Mouse (Mus musculus) lung, embryonic 16.5 days (tissue): Measurements from ENCODE around the gene Acads. TPM values are rescaled to one million over a fixed set of nuclear protein-coding genes. Genes with fewer than 3 reads are reported as not detected.

Source experiments
- ATAC-seq: fragments of 200-750 bp; cut with Nextera tagmentation; 2 replicates; pipeline ENCODE4 v1.8.0; 2017; ENCODE audit warnings: low read depth, mild to moderate bottlenecking, moderate library complexity
- H3K27ac ChIP-seq: fragments of 300-500 bp; sonication (generic); 2 replicates; pipeline ENCODE4 v1.5.1; 2014; ENCODE audit warnings: mild to moderate bottlenecking, control low read depth, low read length
- H3K27me3 ChIP-seq: fragments of 300-500 bp; sonication (generic); 2 replicates; pipeline ENCODE4 v1.6.1; 2014; ENCODE audit warnings: low read depth, low read length, mixed read lengths; ENCODE audit not compliant: control insufficient read depth, insufficient read depth
- H3K36me3 ChIP-seq: fragments of 300-500 bp; sonication (generic); 2 replicates; pipeline ENCODE4 v1.6.1; 2014; ENCODE audit warnings: low read length; ENCODE audit not compliant: control insufficient read depth, insufficient read depth
- H3K4me1 ChIP-seq: fragments of 300-500 bp; sonication (generic); replicated peaks from 2 replicates; pipeline ENCODE4 v1.6.1; 2014; ENCODE audit warnings: low read length, mixed read lengths; ENCODE audit not compliant: control insufficient read depth, insufficient read depth
- H3K4me2 ChIP-seq: fragments of 300-500 bp; sonication (generic); 2 replicates; pipeline ENCODE4 v1.6.1; 2014; ENCODE audit warnings: low read depth, low read length, control low read depth
- H3K4me3 ChIP-seq: fragments of 300-500 bp; sonication (generic); 2 replicates; pipeline ENCODE4 v1.5.1; 2014; ENCODE audit warnings: mild to moderate bottlenecking, low read length, control low read depth
- H3K9ac ChIP-seq: fragments of 300-500 bp; sonication (generic); 2 replicates; pipeline ENCODE4 v1.6.1; 2014; ENCODE audit warnings: low read length, control low read depth
- H3K9me3 ChIP-seq: fragments of 300-500 bp; sonication (generic); 2 replicates; pipeline ENCODE4 v1.6.1; 2016; ENCODE audit warnings: low read length; ENCODE audit not compliant: control insufficient read depth
- WGBS: fragments of 180-500 bp; shearing (Covaris S2); extraction: QIAGEN DNeasy Blood & Tissue Kit; methylation state at CpG from one replicate; pipeline ENCODE4 v1.1.7; 2014; 5-methylcytosine and 5-hydroxymethylcytosine counted together
- polyA plus RNA-seq: library from polyadenylated mRNA; unstranded; fragments of >200 nt; fragmentation: Nextera tagmentation; extraction: Ambion mirVana; gene quantifications from 2 replicates; pipeline ENCODE4 v1.2.1, GENCODE M21; 2015

The Acads gene
- polyA plus RNA-seq, 1 experiment from 2014 or later, result 69.2 TPM

DNA sequence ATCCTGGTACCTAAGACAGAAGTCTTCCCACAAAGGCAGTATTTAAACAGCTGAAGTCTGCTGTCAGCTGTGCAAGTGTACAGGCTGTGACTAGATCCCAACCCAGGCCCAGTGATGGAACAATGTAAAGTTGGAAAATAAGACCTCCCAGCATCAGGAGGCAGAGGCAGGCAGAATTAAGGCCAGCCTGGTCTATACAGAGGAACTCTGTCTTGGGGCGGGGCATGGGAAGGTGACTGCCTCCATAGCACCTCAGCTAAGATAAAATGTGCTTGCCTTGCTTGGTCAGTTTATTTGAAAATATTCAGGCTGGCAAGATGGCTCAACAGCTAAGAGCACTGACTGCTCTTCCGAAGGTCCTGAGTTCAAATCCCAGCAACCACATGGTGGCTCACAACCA is 48.7 kb downstream of the Acads start:
- no peak overlapping the region for H3K9ac ChIP-seq

DNA sequence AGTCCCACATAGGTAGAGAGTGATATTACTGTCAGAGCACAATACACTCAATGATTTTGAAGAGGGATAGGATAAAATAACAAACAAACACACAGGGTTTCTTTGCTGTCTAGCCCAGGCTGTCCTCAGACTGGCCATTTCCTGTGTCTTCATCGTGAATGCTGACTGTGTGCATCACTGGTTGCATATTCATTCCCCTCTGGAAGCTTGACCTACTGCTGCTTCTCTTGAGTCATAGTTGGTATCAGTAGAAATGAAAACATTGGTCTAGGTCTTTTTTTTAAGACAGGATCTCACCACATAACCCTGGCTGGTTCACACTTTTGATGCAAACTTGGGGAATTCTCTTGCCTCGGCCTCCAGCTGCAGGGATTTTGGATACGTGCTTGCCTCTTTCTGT is 49.5 kb downstream of the Acads start:
- H3K9ac ChIP-seq, result no peak overlapping the region
- no peak overlapping the region for H3K27ac ChIP-seq
- no peak overlapping the region for H3K4me3 ChIP-seq
- no peak for ATAC-seq
- peaks cover 17% of the 10 kb centered on the region for H3K4me1 ChIP-seq
- no peaks in the 10 kb centered on the region for H3K27me3 ChIP-seq
- H3K36me3 ChIP-seq, result no peaks in the 10 kb centered on the region; the same call in 1 of the 2 replicates
- 71% methylated on average over 3 of the region's 3 CpGs for WGBS
- no peak overlapping the region for H3K4me2 ChIP-seq
- H3K9me3 ChIP-seq, result no peaks in the 10 kb centered on the region

More for the DNA sequence above, 48.7 kb downstream of the Acads start:
- peaks cover 17% of the 10 kb centered on the region for H3K4me1 ChIP-seq
- H3K4me2 ChIP-seq, result no peak overlapping the region
- peaks cover 3% of the 10 kb centered on the region for H3K36me3 ChIP-seq
- no peaks in the 10 kb centered on the region for H3K27me3 ChIP-seq
- H3K4me3 ChIP-seq, result no peak overlapping the region
- no peaks in the 10 kb centered on the region for H3K9me3 ChIP-seq
- H3K27ac ChIP-seq, result no peak overlapping the region
- WGBS, result 97% methylated on average over 2 of the region's 2 CpGs
- no peak for ATAC-seq

DNA sequence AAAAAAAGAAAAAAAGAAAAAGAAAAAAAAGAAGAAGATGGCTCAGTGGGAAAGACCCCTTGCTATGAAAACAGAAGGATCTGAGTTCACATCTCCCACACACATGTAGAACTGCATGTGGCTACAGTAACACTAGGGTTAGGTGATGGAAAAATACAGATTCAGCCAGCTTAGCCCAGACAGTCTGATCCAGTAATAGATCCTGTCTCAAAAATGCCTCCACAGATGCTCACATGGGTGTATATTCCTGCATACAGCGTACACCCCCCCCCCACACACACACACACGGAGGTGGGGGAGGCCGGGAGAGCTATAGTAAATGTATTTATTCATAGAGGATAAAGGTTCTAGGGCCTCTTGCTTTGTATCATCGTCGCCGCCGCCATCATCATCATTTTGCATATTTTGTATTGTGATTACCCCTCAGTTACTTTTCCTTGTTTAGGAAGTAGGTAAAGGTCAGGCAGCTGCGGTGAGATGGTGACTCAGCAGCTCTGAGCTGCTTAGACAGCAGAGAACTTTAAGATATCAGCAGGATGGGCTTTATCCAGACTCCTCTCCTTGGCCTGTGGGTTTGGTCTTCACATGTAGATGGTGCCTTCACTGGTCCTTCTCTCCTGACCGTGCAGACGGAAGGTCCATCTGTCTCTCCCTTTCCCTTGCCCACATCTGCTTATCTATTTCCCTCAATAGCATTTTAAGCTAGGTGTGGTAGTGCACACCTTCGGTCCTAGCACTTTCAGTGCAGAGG is 50.3 kb downstream of the Acads start:
- H3K27me3 ChIP-seq, result no peaks in the 10 kb centered on the region
- no peaks in the 10 kb centered on the region for H3K36me3 ChIP-seq
- WGBS, result 87% methylated on average over 11 of the region's 11 CpGs
- no peak overlapping the region for H3K27ac ChIP-seq
- H3K4me3 ChIP-seq, result no peak overlapping the region
- H3K9me3 ChIP-seq, result no peaks in the 10 kb centered on the region
- H3K4me2 ChIP-seq, result no peak overlapping the region
- no peak overlapping the region for H3K9ac ChIP-seq
- peaks cover 17% of the 10 kb centered on the region for H3K4me1 ChIP-seq
- ATAC-seq, result no peak

DNA sequence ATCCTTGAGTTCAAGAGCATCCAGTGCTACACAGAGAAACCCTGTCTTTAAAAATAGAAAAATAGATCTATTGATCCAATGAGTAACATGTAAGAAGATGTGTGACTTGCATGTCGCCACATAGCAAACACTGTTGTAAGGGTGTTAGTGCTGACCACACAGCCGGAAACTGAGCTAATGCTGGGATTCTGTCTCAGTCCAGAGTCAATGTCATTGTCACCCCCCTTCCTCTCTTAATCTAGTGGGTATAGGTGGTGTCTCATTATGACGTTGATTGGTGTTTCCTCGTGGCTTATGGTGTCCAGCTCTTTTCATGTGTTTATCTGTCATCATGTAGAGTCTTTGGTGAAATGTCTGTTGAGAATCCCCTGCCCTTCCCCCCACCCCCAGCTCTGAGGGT is 52.9 kb downstream of the Acads start:
- Histone ChIP-seq H3K27me3 (no peaks in the 10 kb centered on the region), H3K36me3 (peaks cover 5% of the 10 kb centered on the region), H3K4me3 (no peak overlapping the region), H3K4me1 (peaks cover 4% of the 10 kb centered on the region; the same call in 1 of the 2 replicates), H3K9me3 (no peaks in the 10 kb centered on the region), H3K4me2 (no peak overlapping the region), H3K27ac (no peak overlapping the region), H3K9ac (no peak overlapping the region)
- ATAC-seq, result no peak
- WGBS, result 53% methylated on average over 4 of the region's 4 CpGs

DNA sequence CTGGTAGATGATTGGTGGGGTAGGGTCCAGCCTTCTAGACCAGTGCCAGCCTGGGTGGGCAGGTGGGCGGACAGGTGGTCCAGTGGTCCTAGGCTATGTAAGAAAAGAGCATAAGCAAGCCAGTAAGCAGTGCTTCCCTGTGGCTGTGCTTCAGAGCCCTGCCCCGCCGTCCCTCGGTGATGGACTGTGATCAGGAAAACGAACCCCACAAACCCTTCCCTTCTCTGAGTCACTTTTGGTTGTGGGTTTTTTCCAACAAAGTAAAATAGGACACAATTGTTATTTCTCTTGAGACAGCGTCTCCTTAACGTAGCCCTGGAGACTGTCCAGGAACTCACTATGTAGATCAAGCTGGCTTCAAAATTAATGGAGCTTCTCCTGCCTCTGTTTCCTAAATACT is 55.8 kb downstream of the Acads start:
- WGBS, result 85% methylated on average over 7 of the region's 7 CpGs
- Histone ChIP-seq H3K27me3 (no peaks in the 10 kb centered on the region), H3K4me1 (0 out of 2 replicates have a peak, but pooled peaks cover 2% of the 10 kb centered on the region), H3K9me3 (no peaks in the 10 kb centered on the region), H3K9ac (no peak overlapping the region), H3K36me3 (peaks cover 5% of the 10 kb centered on the region), H3K4me3 (no peak overlapping the region), H3K4me2 (no peak overlapping the region), H3K27ac (no peak overlapping the region)
- ATAC-seq, result no peak

DNA sequence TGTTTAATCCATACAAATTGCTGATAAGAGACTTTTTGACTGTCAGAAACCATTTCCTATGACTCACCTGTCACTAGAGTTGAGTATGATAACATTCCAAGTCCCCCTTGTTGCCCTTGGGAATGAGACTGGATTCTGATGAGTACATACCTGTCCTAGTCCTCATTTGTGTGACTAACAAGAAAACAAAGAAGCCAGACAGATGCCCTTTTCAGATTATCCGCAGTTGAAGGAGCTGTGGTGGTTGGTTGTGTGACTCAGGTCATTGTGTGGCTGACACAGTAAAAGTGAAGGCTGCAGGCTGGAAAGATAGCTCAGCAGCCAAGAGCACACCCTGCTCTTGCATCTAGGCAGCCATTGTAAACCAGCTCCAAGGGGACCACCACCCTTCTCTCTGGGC is 56.6 kb downstream of the Acads start:
- Histone ChIP-seq H3K4me2 (no peak overlapping the region), H3K9ac (no peak overlapping the region), H3K9me3 (no peaks in the 10 kb centered on the region), H3K4me1 (0 out of 2 replicates have a peak, but pooled peaks cover 2% of the 10 kb centered on the region), H3K36me3 (peaks cover 5% of the 10 kb centered on the region), H3K27ac (no peak overlapping the region), H3K4me3 (no peak overlapping the region), H3K27me3 (no peaks in the 10 kb centered on the region)
- WGBS, result 90% methylated on average over 1 of the region's 1 CpGs
- no peak for ATAC-seq

DNA sequence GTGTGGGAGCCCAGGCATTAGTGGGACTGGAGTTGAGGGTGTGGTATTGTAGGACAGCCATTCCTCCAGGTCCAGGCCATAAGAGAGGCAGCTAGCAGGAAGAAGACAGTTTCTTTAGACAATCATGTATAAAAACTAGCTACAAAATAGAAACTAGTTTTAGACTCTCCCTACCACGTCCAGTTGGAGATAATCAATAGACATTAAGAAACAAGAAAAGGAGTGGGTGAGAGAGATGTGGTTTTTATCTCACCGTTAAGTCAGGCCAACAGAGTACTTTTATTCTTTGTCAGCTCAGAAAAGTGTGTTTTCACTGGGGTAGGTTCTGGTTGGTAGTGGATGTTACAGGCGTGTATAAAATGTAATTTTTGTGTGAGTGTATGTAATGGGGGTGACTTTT is 58.2 kb downstream of the Acads start:
- no peak overlapping the region for H3K9ac ChIP-seq
- H3K36me3 ChIP-seq, result peaks cover 5% of the 10 kb centered on the region
- H3K9me3 ChIP-seq, result no peaks in the 10 kb centered on the region
- H3K27ac ChIP-seq, result no peak overlapping the region
- 84% methylated on average over 3 of the region's 3 CpGs for WGBS
- H3K4me2 ChIP-seq, result no peak overlapping the region
- ATAC-seq, result no peak
- H3K27me3 ChIP-seq, result no peaks in the 10 kb centered on the region
- no peak overlapping the region for H3K4me3 ChIP-seq
- no peaks in the 10 kb centered on the region for H3K4me1 ChIP-seq

Other genes with a start within 250 kb of the Acads start
- gene Oasl2, start 222.4 kb downstream of the Acads start, polyA plus RNA-seq, result 8.3 and 9.3 TPM in 2 replicates
- gene Oasl1, start 196.1 kb downstream of the Acads start, polyA plus RNA-seq, result 0.50 and 0.85 TPM in 2 replicates
- gene 2210016L21Rik, start 177.2 kb downstream of the Acads start, polyA plus RNA-seq, result 48.0 and 49.2 TPM in 2 replicates
- gene Hnf1a, start 148.3 kb downstream of the Acads start, polyA plus RNA-seq, result 0.08 and 0.16 TPM in 2 replicates
- 9.6 and 9.8 TPM in 2 replicates for gene Sppl3, start 108.2 kb downstream of the Acads start, polyA plus RNA-seq
- 23.2 and 25.4 TPM in 2 replicates for gene Gm10401, start 21.1 kb downstream of the Acads start, polyA plus RNA-seq
- 34.3 and 35.2 TPM in 2 replicates for gene Unc119b, start 15.6 kb upstream of the Acads start, polyA plus RNA-seq
- gene Mlec, start 38.8 kb upstream of the Acads start, polyA plus RNA-seq, result 58.9 and 62.1 TPM in 2 replicates
- gene Cabp1, start 75.0 kb upstream of the Acads start, polyA plus RNA-seq, result 1.3 and 1.6 TPM in 2 replicates
- 97.6 and 109 TPM in 2 replicates for gene Pop5, start 116.5 kb upstream of the Acads start, polyA plus RNA-seq
- 115 and 116 TPM in 2 replicates for gene Rnf10, start 153.6 kb upstream of the Acads start, polyA plus RNA-seq
- 37.9 and 38.6 TPM in 2 replicates for gene Coq5, start 160.3 kb upstream of the Acads start, polyA plus RNA-seq
- gene Dynll1, start 181.7 kb upstream of the Acads start, polyA plus RNA-seq, result 1,463 and 1,496 TPM in 2 replicates
- gene Srsf9, start 207.8 kb upstream of the Acads start, polyA plus RNA-seq, result 157 and 223 TPM in 2 replicates
- 25.5 and 27.5 TPM in 2 replicates for gene Gatc, start 221.8 kb upstream of the Acads start, polyA plus RNA-seq
- gene Triap1, start 221.9 kb upstream of the Acads start, polyA plus RNA-seq, result 59.2 and 61.4 TPM in 2 replicates
- 920 and 937 TPM in 2 replicates for gene Cox6a1, start 229.6 kb upstream of the Acads start, polyA plus RNA-seq